Mouse (Mus musculus) adrenal gland, adult 2 months (tissue): ENCODE measurements around the gene Hmcn1. TPM values are rescaled to one million over a fixed set of nuclear protein-coding genes. Genes with fewer than 3 reads are reported as not detected.

Source experiments
- DNase-seq: peaks from one replicate; pipeline ENCODE4 v3.0.0; 2021
- polyA plus RNA-seq: library from polyadenylated mRNA; depleted of rRNA; stranded (reverse); fragments of >200 nt; gene quantifications from 2 replicates; pipeline ENCODE4 v1.2.3, GENCODE M21; 2012
- total RNA-seq, 2 experiments: library from RNA; stranded (reverse); gene quantifications; 2 replicates each; pipeline ENCODE4 v1.2.3; 2021

The Hmcn1 gene
- total and polyA plus RNA-seq, 3 experiments, result 0.21 to 3.2 (median 0.84) TPM

GRCm38 (mm10) chr1:150877920-150878319 is 115.3 kb downstream of the Hmcn1 start:
- no peak for DNase-seq

GRCm38 (mm10) chr1:150874025-150874424 is 119.2 kb downstream of the Hmcn1 start:
- DNase-seq, result no peak

GRCm38 (mm10) chr1:150873231-150873630 is 120.0 kb downstream of the Hmcn1 start:
- peak; percentile 55 for DNase-seq

GRCm38 (mm10) chr1:150872105-150872504 is 121.1 kb downstream of the Hmcn1 start:
- no peak for DNase-seq

GRCm38 (mm10) chr1:150869189-150869588 is 124.0 kb downstream of the Hmcn1 start:
- no peak for DNase-seq

- DNase-seq, result no peak
Measured at GRCm38 (mm10) chr1:150866615-150867014, 126.6 kb downstream of the Hmcn1 start.

- DNase-seq, result no peak
Measured at GRCm38 (mm10) chr1:150857779-150858178, 135.5 kb downstream of the Hmcn1 start.

GRCm38 (mm10) chr1:150833448-150833847 is 159.8 kb downstream of the Hmcn1 start:
- no peak for DNase-seq

- DNase-seq, result no peak
Measured at GRCm38 (mm10) chr1:150829851-150830250, 163.4 kb downstream of the Hmcn1 start.

- DNase-seq, result no peak
Measured at GRCm38 (mm10) chr1:150827169-150827568, 166.1 kb downstream of the Hmcn1 start.

- no peak for DNase-seq
Measured at GRCm38 (mm10) chr1:150824334-150825005, 168.8 kb downstream of the Hmcn1 start.

- DNase-seq, result no peak
Measured at GRCm38 (mm10) chr1:150816035-150816807, 177.0 kb downstream of the Hmcn1 start.

- DNase-seq, result no peak
Measured at GRCm38 (mm10) chr1:150814917-150815316, 178.3 kb downstream of the Hmcn1 start.

GRCm38 (mm10) chr1:150813381-150813780 is 179.9 kb downstream of the Hmcn1 start:
- DNase-seq, result no peak

GRCm38 (mm10) chr1:150806864-150807263 is 186.4 kb downstream of the Hmcn1 start:
- no peak for DNase-seq

GRCm38 (mm10) chr1:150805466-150805865 is 187.8 kb downstream of the Hmcn1 start:
- DNase-seq, result no peak

- DNase-seq, result no peak
Measured at GRCm38 (mm10) chr1:150804235-150805099, 188.8 kb downstream of the Hmcn1 start.

- no peak for DNase-seq
Measured at GRCm38 (mm10) chr1:150802642-150803041, 190.6 kb downstream of the Hmcn1 start.

GRCm38 (mm10) chr1:150800611-150801263 is 192.5 kb downstream of the Hmcn1 start:
- DNase-seq, result no peak

- DNase-seq, result no peak
Measured at GRCm38 (mm10) chr1:150798651-150799050, 194.6 kb downstream of the Hmcn1 start.

GRCm38 (mm10) chr1:150786746-150787145 is 206.5 kb downstream of the Hmcn1 start:
- DNase-seq, result no peak
